Mouse (Mus musculus): ENCODE data around the gene Hist1h1a.

The Hist1h1a gene

GRCm38 (mm10) chr13:23743215-23743614 is 20.3 kb upstream of the Hist1h1a start:
- in situ Hi-C loops (cut with MboI), result loop anchor here (5.0 to 10.0 kb wide), 4 partner anchors 161 to 1918 kb away; partner anchors contain the start of genes Hist1h1d, Hist1h2ah, Hist1h2bk and Hist1h4d

- in situ Hi-C loops (cut with MboI), result loop anchor here (5.0 to 10.0 kb wide), 4 partner anchors 162 to 1919 kb away; partner anchors contain the start of genes Hist1h1d, Hist1h2ah, Hist1h2bk and Hist1h4d
Observed at GRCm38 (mm10) chr13:23743963-23744362, 19.5 kb upstream of the Hist1h1a start.

DNA sequence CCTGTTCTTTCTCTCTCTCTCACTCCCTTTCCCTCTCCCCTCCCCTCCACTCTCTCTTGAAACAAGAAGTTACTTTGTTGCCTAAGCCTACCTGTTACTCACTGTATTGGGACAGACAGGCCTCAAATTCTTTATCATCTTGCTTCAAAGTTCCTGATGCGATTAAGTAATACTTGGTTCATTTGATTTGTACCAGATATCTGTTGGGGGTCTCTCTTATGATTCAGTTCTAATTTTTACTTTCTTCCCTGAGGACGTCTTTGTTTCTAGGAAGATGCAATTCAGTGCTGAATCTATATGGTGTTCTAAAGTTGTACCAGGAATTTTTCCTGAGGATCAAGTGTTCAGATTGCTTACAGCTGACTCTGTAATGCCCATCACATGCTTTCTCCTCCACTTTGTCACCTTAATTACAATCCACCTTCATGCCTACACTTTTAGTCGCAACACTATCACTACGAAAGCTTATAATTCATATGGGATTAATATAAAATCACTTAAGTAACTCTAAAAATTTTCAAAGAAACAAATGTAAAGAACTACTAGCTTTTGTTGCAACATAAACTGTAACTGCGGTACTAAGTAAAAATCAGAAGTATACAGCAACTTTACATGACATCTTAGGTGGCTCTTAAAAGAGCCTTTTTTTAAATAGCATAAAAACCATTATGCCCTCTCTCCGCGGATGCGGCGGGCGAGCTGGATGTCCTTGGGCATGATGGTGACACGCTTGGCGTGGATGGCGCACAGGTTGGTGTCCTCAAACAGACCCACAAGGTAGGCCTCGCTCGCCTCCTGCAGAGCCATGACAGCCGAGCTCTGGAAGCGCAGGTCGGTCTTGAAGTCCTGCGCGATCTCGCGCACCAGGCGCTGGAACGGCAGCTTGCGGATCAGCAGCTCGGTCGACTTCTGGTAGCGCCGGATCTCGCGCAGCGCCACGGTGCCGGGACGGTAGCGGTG is 18.8 kb upstream of the Hist1h1a start:
- in situ Hi-C loops (cut with MboI), result loop anchor here (5.0 to 10.0 kb wide), 4 partner anchors 162 to 1920 kb away; partner anchors contain the start of genes Hist1h1d, Hist1h2ah, Hist1h2bk and Hist1h4d

DNA sequence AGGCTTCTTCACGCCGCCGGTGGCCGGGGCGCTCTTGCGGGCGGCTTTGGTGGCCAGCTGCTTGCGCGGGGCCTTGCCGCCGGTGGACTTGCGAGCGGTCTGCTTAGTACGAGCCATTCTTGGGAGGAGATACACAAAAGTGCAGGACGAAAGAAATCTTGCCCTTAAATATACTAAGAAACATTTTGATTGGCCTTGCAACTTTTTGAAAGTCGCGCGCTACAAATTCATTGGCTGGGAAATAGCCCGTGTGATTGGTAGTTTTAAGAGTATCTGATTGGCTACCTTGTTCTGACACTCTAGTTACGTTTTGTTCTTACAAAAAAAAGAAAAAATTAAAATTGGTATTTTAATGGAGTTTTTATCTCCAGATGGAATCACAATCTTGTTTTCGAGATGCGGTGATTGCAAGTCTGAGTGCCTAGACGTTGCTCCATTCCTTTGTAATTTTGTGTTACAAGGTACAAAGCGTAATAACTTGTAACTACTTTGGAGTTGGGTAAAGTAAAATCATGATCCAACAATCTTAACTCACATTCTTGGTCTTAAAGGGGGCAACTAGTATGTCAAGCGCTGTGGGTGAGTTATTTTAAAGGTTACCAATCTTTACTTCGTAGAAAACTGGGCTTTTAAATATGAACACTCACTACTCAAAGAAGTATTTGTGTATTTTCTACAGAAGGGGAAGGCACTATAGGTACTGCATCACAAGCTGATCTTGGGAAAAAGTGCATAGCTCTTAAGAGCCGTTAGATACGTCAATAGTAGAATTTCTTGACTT is 17.9 kb upstream of the Hist1h1a start, which contains the start of gene Hist1h3c:
Gene Hist1h3c, minus strand, starts transcription at position 222 of the 781 bp plus-strand sequence.
- in situ Hi-C loops (cut with MboI), result loop anchor here (10.0 kb wide), 3 partner anchors 191 to 1921 kb away; partner anchors contain the start of genes Hist1h1d, Hist1h2ah, Hist1h2bk and Hist1h4f

GRCm38 (mm10) chr13:23746201-23747080 is 17.0 kb upstream of the Hist1h1a start, which contains the start of gene Hist1h2bb:
Gene Hist1h2bb (plus strand): TSS chr13:23746734.
- in situ Hi-C loops (cut with MboI), result loop anchor here (10.0 kb wide), 3 partner anchors 192 to 1922 kb away; partner anchors contain the start of genes Hist1h1d, Hist1h2ah, Hist1h2bk and Hist1h4f

DNA sequence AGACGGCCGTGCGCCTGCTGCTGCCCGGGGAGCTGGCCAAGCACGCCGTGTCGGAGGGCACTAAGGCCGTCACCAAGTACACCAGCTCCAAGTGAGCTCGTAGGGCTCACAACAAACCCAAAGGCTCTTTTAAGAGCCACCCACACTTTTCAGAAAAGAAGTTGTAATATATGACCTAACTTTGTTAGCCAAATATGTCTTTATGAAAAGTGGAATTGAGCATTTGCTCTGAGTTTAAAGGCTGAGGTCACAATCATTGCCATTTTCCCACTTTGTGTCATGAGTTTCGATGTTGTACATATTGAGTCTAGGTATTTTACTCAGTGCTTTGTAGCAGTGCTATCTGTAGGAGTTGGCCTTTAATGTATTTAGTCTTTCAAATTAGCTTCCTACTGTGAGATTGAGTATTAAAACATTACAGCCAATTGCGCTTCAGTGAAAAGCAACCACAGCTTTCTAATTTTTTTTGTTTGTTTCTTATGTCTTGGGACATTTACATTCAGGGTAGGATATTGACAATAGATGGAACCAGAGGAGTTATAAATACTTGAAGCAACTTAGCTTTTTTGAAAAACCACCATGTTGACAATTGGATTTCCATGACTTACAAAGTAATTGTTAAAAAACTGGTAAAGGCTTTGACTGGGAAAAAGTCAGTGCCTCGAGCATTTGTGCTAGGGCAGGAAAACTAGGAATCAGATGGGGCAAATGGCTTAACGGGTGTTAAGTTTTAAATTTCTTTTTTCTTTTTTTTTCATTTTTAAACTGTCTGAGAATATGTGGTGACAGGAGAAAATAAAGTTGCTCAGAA is 16.2 kb upstream of the Hist1h1a start:
- in situ Hi-C loops (cut with MboI), result loop anchor here (10.0 kb wide), 3 partner anchors 192 to 1922 kb away; partner anchors contain the start of genes Hist1h1d, Hist1h2ah, Hist1h2bk and Hist1h4f

- in situ Hi-C loops (cut with MboI), result loop anchor here (10.0 kb wide), 3 partner anchors 193 to 1923 kb away; partner anchors contain the start of genes Hist1h1d, Hist1h2ah, Hist1h2bk and Hist1h4f
Observed at GRCm38 (mm10) chr13:23747892-23748288, 15.6 kb upstream of the Hist1h1a start.

DNA sequence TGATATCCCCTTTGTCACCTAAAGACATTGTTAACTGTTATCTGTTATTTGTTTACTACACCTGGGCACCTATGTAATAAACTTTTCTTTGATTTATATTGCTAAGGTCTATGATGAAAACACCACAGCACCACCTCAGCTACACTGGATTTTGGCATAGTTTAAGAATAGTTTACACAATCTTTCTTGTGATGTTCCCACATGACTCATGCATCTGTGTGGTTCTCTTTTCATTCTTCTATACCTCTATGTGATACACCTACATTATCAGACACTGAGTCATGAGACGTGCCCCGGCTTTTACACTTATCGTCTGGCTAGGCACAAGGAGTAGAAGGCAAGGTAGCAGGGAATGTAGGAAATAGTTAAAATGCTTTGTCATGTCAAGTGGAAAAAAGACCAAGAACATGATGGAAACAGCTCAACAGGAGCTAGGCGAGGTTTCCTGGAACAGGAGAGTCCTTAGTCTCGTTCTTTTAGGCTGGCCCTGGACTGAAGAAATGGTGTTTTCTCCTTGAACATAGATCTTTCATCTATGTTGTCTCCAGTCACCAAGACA is 13.8 kb upstream of the Hist1h1a start:
- in situ Hi-C loops (cut with MboI), result loop anchor here (10.0 kb wide), 4 partner anchors 195 to 1925 kb away; partner anchors contain the start of genes Hist1h1d, Hist1h2ah, Hist1h2bk and Hist1h4f

DNA sequence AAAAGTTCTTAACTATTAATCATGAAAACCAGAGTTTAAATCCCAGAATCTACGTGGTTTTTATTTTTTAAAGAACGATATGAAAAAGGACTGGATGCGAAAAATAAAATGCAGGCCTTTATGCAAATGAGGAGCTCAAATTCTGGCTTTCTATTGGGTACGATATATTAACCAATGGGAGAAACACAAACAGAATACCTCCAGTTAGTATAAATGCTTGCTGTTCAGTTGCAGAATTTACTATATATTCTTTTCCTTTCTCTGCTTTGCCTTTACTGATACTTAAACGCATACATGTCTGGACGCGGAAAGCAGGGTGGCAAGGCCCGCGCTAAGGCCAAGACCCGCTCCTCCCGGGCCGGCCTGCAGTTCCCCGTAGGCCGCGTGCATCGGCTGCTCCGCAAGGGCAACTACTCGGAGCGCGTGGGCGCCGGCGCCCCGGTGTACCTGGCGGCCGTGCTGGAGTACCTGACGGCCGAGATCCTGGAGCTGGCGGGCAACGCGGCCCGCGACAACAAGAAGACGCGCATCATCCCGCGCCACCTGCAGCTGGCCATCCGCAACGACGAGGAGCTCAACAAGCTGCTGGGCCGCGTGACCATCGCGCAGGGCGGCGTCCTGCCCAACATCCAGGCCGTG is 12.5 kb upstream of the Hist1h1a start, which contains the start of gene Hist1h2ab:
Gene Hist1h2ab, plus strand, starts transcription at position 288 of the 639 bp plus-strand sequence.
- in situ Hi-C loops (cut with MboI), result loop anchor here (10.0 kb wide), 1 partner anchor 316 kb away; no protein-coding TSS in a partner anchor

- in situ Hi-C loops (cut with MboI), result loop anchor here (10.0 kb wide), 1 partner anchor 317 kb away; no protein-coding TSS in a partner anchor
Observed at GRCm38 (mm10) chr13:23751478-23751956, 11.9 kb upstream of the Hist1h1a start.

GRCm38 (mm10) chr13:23752067-23752741 is 11.3 kb upstream of the Hist1h1a start, which contains the start of gene Hist1h3b:
Gene Hist1h3b (plus strand): TSS chr13:23752267.
- in situ Hi-C loops (cut with MboI), result loop anchor here (10.0 kb wide), 1 partner anchor 317 kb away; no protein-coding TSS in a partner anchor

GRCm38 (mm10) chr13:23752742-23753172 is 10.7 kb upstream of the Hist1h1a start:
- in situ Hi-C loops (cut with MboI), result loop anchor here (10.0 kb wide), 1 partner anchor 318 kb away; no protein-coding TSS in a partner anchor

DNA sequence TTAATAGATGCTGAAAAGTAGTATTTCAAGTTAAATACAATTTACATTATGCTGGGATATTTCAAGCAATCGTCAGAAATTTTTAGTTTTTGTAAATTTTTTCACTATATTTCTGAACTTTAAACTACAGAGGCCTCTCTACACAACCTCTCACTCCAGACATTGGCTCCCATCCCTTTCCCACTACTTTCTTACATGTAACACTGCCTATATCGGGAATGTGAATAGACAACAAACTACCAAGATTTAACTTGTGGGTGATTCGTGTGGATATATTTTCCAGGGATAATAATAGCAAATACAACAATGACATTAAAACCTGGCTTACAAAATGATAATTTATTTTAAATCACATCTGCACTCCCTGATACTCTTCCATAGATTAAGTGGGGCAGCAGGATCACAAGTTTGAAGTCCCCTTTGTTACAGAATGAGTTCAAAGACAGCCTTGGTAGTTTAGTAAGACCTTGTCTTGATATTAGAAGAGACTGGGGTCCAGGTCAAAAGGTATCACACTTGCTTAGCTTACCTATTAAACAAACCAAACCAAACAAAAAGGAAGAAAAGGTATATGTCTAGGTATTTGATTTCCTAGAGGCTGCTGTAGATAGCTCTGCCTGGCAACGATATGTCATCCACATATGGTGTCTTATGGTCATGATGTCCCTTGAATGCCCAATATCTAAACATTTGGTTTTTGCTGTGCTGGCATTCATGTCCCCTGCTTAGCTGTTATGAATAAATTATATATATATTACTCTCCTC is 10.0 kb upstream of the Hist1h1a start:
- in situ Hi-C loops (cut with MboI), result loop anchor here (10.0 kb wide), 1 partner anchor 319 kb away; no protein-coding TSS in a partner anchor

DNA sequence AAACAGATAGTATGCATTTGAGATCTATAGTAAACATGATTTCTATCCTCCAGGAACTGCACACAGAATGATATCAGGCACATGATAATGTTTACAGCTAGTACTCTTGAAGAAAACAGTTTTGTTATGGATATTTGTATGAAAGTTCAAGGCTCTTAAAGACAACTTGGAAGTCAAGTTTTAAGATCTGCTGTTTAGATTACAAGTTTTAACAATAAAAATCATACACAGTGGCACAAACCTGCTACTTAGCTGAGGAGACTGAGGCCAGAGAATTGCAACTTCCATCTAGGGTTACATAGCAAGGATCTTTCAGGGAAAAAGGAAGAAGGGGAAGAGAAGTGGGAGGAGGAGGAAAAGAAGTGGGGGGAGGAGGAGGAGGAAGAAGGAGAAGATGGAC is 8.5 kb upstream of the Hist1h1a start:
- in situ Hi-C loops (cut with MboI), result loop anchor here (10.0 kb wide), 1 partner anchor 320 kb away; no protein-coding TSS in a partner anchor

- in situ Hi-C loops (cut with MboI), result loop anchor here (10.0 kb wide), 1 partner anchor 322 kb away; no protein-coding TSS in a partner anchor
Observed at GRCm38 (mm10) chr13:23756790-23757189, 6.7 kb upstream of the Hist1h1a start, which contains the start of gene Hist1h4b. Gene Hist1h4b (plus strand): TSS chr13:23757013.

DNA sequence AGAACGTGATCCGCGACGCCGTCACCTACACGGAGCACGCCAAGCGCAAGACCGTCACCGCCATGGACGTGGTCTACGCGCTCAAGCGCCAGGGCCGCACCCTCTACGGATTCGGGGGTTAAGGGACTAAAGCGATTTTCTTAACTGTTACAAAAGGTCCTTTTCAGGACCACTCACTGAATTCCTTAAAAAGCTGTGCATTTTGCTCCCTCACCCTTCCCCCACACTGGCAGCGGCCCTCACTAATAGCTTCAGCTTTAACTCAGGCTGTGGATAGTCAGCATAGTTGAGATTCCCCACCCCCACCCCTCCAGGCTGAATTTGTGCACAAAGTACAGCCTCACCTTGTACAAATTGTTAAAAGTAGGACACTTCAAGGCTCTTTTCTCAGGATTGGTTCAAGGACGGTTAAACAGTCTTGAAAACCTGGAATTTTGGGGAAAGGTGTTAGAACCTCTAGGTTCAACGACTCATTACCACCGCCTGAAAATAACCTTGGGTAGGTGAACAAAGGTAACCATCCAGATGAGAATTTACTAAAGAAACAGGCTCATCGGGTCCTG is 6.2 kb upstream of the Hist1h1a start:
- in situ Hi-C loops (cut with MboI), result loop anchor here (10.0 kb wide), 1 partner anchor 322 kb away; no protein-coding TSS in a partner anchor

Data from mature B cell (primary cell).